Mouse (Mus musculus): ENCODE measurements around the gene Mief1. TPM values are rescaled to one million over a fixed set of nuclear protein-coding genes. Genes with fewer than 3 reads are reported as not detected.

Mief1 gene
- polyA plus RNA-seq, 1 experiment from 2014 or later = 33.8 TPM

DNA sequence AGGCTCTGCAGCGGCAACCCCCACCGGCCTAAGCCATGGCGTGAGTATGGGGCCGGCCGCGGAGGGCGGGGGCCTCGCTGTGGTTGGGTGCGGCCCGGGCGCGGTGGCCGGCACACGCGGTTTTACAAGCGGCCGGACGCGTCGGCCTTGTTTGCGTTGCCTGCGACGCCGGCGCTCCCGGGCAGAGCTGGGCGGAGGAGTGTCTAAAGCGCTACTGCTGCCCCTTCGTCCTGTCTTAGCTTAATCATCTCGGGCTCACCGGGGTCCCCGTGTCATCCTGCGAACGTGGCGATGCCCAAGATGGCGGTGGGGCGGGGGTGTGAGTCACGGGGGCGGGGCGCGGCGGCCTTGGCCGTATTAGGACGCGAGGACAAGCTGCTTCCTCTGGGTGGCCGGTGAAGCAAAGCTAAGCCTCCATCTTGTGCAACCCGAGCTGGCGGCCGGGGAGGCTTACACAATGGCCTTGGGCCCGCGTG lies 21.9 kb downstream of the Mief1 start:
- under 1% methylated on average over 51 of the region's 51 CpGs for WGBS
- Histone ChIP-seq H3K36me3 (ENCODE audit: control insufficient read depth, insufficient read depth, low read length) (peaks cover 25% of the 10 kb centered on the region; the same call in 1 of the 2 replicates), H3K27ac (replicated peaks; ENCODE audit: low read depth, low read length) (peak overlapping the region; percentile 94), H3K9me3 (ENCODE audit: control insufficient read depth, low read length) (no peaks in the 10 kb centered on the region), H3K9ac (ENCODE audit: low read length) (peak overlapping the region; percentile 99), H3K4me1 (ENCODE audit: control insufficient read depth, insufficient read depth, low read length) (peaks cover 27% of the 10 kb centered on the region), H3K27me3 (ENCODE audit: control insufficient read depth, insufficient read depth, low read length) (no peaks in the 10 kb centered on the region), H3K4me2 (ENCODE audit: low read depth, severe bottlenecking) (peak overlapping the region; percentile 84), H3K4me3 (ENCODE audit: low read depth, low read length) (peak overlapping the region; percentile 100)
- ATAC-seq (ENCODE audit: insufficient number of reproducible peaks, low FRiP score, low TSS enrichment, low read depth) = peak; percentile 38
- DNase-seq (ENCODE audit: low spot score) = peak; percentile 86

GRCm38 (mm10) chr15:80256242-80256641 lies 22.4 kb downstream of the Mief1 start:
- no peak for ATAC-seq (ENCODE audit: insufficient number of reproducible peaks, low FRiP score, low TSS enrichment, low read depth)
- DNase-seq (ENCODE audit: low spot score) = no peak
- WGBS = 11% methylated on average over 16 of the region's 16 CpGs
- no peaks in the 10 kb centered on the region for H3K27me3 ChIP-seq (ENCODE audit: control insufficient read depth, insufficient read depth, low read length)
- H3K4me1 ChIP-seq (ENCODE audit: control insufficient read depth, insufficient read depth, low read length) = peaks cover 27% of the 10 kb centered on the region
- H3K9me3 ChIP-seq (ENCODE audit: control insufficient read depth, low read length) = no peaks in the 10 kb centered on the region
- peaks cover 25% of the 10 kb centered on the region; the same call in 1 of the 2 replicates for H3K36me3 ChIP-seq (ENCODE audit: control insufficient read depth, insufficient read depth, low read length)
- peak overlapping the region; percentile 100 for H3K4me3 ChIP-seq (ENCODE audit: low read depth, low read length)
- peak overlapping the region; percentile 84 for H3K4me2 ChIP-seq (ENCODE audit: low read depth, severe bottlenecking)
- peak overlapping the region; percentile 94 for H3K27ac ChIP-seq (replicated peaks; ENCODE audit: low read depth, low read length)
- peak overlapping the region; percentile 99 for H3K9ac ChIP-seq (ENCODE audit: low read length)

- peak overlapping the region; percentile 84 for H3K4me2 ChIP-seq (ENCODE audit: low read depth, severe bottlenecking)
- ATAC-seq (ENCODE audit: insufficient number of reproducible peaks, low FRiP score, low TSS enrichment, low read depth) (no peak), DNase-seq (ENCODE audit: low spot score) (no peak)
- WGBS = 71% methylated on average over 12 of the region's 12 CpGs
- H3K9ac ChIP-seq (ENCODE audit: low read length) = peak overlapping the region; percentile 99
- H3K4me3 ChIP-seq (ENCODE audit: low read depth, low read length) = peak overlapping the region; percentile 100
- peaks cover 27% of the 10 kb centered on the region for H3K4me1 ChIP-seq (ENCODE audit: control insufficient read depth, insufficient read depth, low read length)
- H3K27me3 ChIP-seq (ENCODE audit: control insufficient read depth, insufficient read depth, low read length) = no peaks in the 10 kb centered on the region
- H3K36me3 ChIP-seq (ENCODE audit: control insufficient read depth, insufficient read depth, low read length) = peaks cover 25% of the 10 kb centered on the region; the same call in 1 of the 2 replicates
- H3K27ac ChIP-seq (replicated peaks; ENCODE audit: low read depth, low read length) = 0 out of 2 replicates have a peak overlapping the region, but pooled peaks have one; percentile 6
- H3K9me3 ChIP-seq (ENCODE audit: control insufficient read depth, low read length) = no peaks in the 10 kb centered on the region
These were observed 23.1 kb downstream of the Mief1 start for GRCm38 (mm10) chr15:80256656-80257601.

GRCm38 (mm10) chr15:80257602-80258239 lies 23.9 kb downstream of the Mief1 start:
- ATAC-seq (ENCODE audit: insufficient number of reproducible peaks, low FRiP score, low TSS enrichment, low read depth) (no peak), DNase-seq (ENCODE audit: low spot score) (no peak)
- Histone ChIP-seq H3K27ac (replicated peaks; ENCODE audit: low read depth, low read length) (peak overlapping the region; percentile 52; the same call in 1 of the 2 replicates), H3K27me3 (ENCODE audit: control insufficient read depth, insufficient read depth, low read length) (no peaks in the 10 kb centered on the region), H3K4me1 (ENCODE audit: control insufficient read depth, insufficient read depth, low read length) (peaks cover 25% of the 10 kb centered on the region), H3K36me3 (ENCODE audit: control insufficient read depth, insufficient read depth, low read length) (peaks cover 25% of the 10 kb centered on the region; the same call in 1 of the 2 replicates), H3K4me3 (ENCODE audit: low read depth, low read length) (no peak overlapping the region), H3K4me2 (ENCODE audit: low read depth, severe bottlenecking) (no peak overlapping the region; the same call in none of the 2 replicates), H3K9me3 (ENCODE audit: control insufficient read depth, low read length) (no peaks in the 10 kb centered on the region), H3K9ac (ENCODE audit: low read length) (peak overlapping the region; percentile 12; the same call in 1 of the 2 replicates)
- 29% methylated on average over 4 of the region's 4 CpGs for WGBS

- 0 out of 2 replicates have a peak overlapping the region, but pooled peaks have one; percentile 10 for H3K4me3 ChIP-seq (ENCODE audit: low read depth, low read length)
- DNase-seq (ENCODE audit: low spot score) (peak; percentile 42), ATAC-seq (ENCODE audit: insufficient number of reproducible peaks, low FRiP score, low TSS enrichment, low read depth) (no peak)
- H3K4me2 ChIP-seq (ENCODE audit: low read depth, severe bottlenecking) = no peak overlapping the region; the same call in none of the 2 replicates
- no peaks in the 10 kb centered on the region for H3K9me3 ChIP-seq (ENCODE audit: control insufficient read depth, low read length)
- H3K27ac ChIP-seq (replicated peaks; ENCODE audit: low read depth, low read length) = peak overlapping the region; percentile 52; the same call in 1 of the 2 replicates
- no peak overlapping the region for H3K9ac ChIP-seq (ENCODE audit: low read length)
- H3K27me3 ChIP-seq (ENCODE audit: control insufficient read depth, insufficient read depth, low read length) = no peaks in the 10 kb centered on the region
- peaks cover 25% of the 10 kb centered on the region; the same call in 1 of the 2 replicates for H3K36me3 ChIP-seq (ENCODE audit: control insufficient read depth, insufficient read depth, low read length)
- H3K4me1 ChIP-seq (ENCODE audit: control insufficient read depth, insufficient read depth, low read length) = peaks cover 25% of the 10 kb centered on the region
- WGBS = 55% methylated on average over 11 of the region's 11 CpGs
These were observed 24.7 kb downstream of the Mief1 start for GRCm38 (mm10) chr15:80258240-80259170.

- Histone ChIP-seq H3K4me1 (ENCODE audit: control insufficient read depth, insufficient read depth, low read length) (peaks cover 15% of the 10 kb centered on the region), H3K27me3 (ENCODE audit: control insufficient read depth, insufficient read depth, low read length) (no peaks in the 10 kb centered on the region), H3K27ac (replicated peaks; ENCODE audit: low read depth, low read length) (no peak overlapping the region), H3K9me3 (ENCODE audit: control insufficient read depth, low read length) (no peaks in the 10 kb centered on the region), H3K4me3 (ENCODE audit: low read depth, low read length) (no peak overlapping the region), H3K9ac (ENCODE audit: low read length) (no peak overlapping the region), H3K4me2 (ENCODE audit: low read depth, severe bottlenecking) (no peak overlapping the region), H3K36me3 (ENCODE audit: control insufficient read depth, insufficient read depth, low read length) (peaks cover 25% of the 10 kb centered on the region; the same call in 1 of the 2 replicates)
- ATAC-seq (ENCODE audit: insufficient number of reproducible peaks, low FRiP score, low TSS enrichment, low read depth) (no peak), DNase-seq (ENCODE audit: low spot score) (no peak)
- 88% methylated on average over 8 of the region's 8 CpGs for WGBS
These were observed 25.7 kb downstream of the Mief1 start for GRCm38 (mm10) chr15:80259406-80260045.

- H3K4me2 ChIP-seq (ENCODE audit: low read depth, severe bottlenecking) = no peak overlapping the region
- H3K4me1 ChIP-seq (ENCODE audit: control insufficient read depth, insufficient read depth, low read length) = peaks cover 15% of the 10 kb centered on the region
- H3K9ac ChIP-seq (ENCODE audit: low read length) = no peak overlapping the region
- no peak overlapping the region for H3K27ac ChIP-seq (replicated peaks; ENCODE audit: low read depth, low read length)
- ATAC-seq (ENCODE audit: insufficient number of reproducible peaks, low FRiP score, low TSS enrichment, low read depth) (no peak), DNase-seq (ENCODE audit: low spot score) (peak; percentile 92)
- peaks cover 25% of the 10 kb centered on the region; the same call in 1 of the 2 replicates for H3K36me3 ChIP-seq (ENCODE audit: control insufficient read depth, insufficient read depth, low read length)
- H3K9me3 ChIP-seq (ENCODE audit: control insufficient read depth, low read length) = no peaks in the 10 kb centered on the region
- WGBS = 18% methylated on average over 3 of the region's 3 CpGs
- H3K4me3 ChIP-seq (ENCODE audit: low read depth, low read length) = no peak overlapping the region
- H3K27me3 ChIP-seq (ENCODE audit: control insufficient read depth, insufficient read depth, low read length) = no peaks in the 10 kb centered on the region
These were observed 26.9 kb downstream of the Mief1 start for GRCm38 (mm10) chr15:80260677-80261076.

Data from limb, embryonic 11.5 days (tissue).